Mouse (Mus musculus) CH12.LX (cell line): ENCODE measurements at regions not wholly inside any gene's neighbourhood (a gene's known extent, or its start where the extent isn't known, plus 50 kb on each side); places are given as distances from the start of the nearest gene placed in this dataset.

ENCODE experiments used
- DNase-seq: peaks from one replicate; pipeline ENCODE4 v3.0.0-alpha.2; 2013; ENCODE audit errors: extremely low read depth
- H3K27ac ChIP-seq: 2 replicates; pipeline ENCODE4 v1.5.1; 2012; ENCODE audit warnings: low read depth, mild to moderate bottlenecking, control low read depth, moderate library complexity; ENCODE audit not compliant: insufficient read depth
- H3K27me3 ChIP-seq: replicated peaks from 2 replicates; pipeline ENCODE3; 2012; ENCODE audit warnings: inconsistent platforms
- H3K36me3 ChIP-seq, 2 experiments: replicated peaks in 1 of 2; 2 replicates each; pipeline versions ENCODE3 to v1.6.1; 2012; ENCODE audit warnings: inconsistent platforms in 1 of 2, low read length in 1 of 2, mild to moderate bottlenecking in 1 of 2, mixed read lengths in 1 of 2, moderate library complexity in 1 of 2; ENCODE audit not compliant: control insufficient read depth in 1 of 2, insufficient read depth in 1 of 2
- H3K4me1 ChIP-seq, 2 experiments: 2 replicates each; pipeline ENCODE4 v1.6.1; 2012; ENCODE audit warnings: inconsistent platforms in 1 of 2, moderate library complexity in 1 of 2; ENCODE audit not compliant: insufficient read depth in 2 of 2, control insufficient read depth in 1 of 2
- H3K4me2 ChIP-seq: 2 replicates; pipeline ENCODE4 v1.6.1; 2012; ENCODE audit warnings: low read depth, mild to moderate bottlenecking, control low read depth; ENCODE audit not compliant: poor library complexity, insufficient read depth, severe bottlenecking
- H3K4me3 ChIP-seq, 3 experiments: fragments of 150-350 bp in 1 of 3; sonication (generic) in 1 of 3; replicated peaks in 1 of 3; 2 replicates each; pipeline versions ENCODE3 to v1.5.1; 2011 to 2012; ENCODE audit warnings: low read depth in 2 of 3, low read length in 2 of 3, mild to moderate bottlenecking in 2 of 3, moderate library complexity in 2 of 3, control low read depth in 1 of 3, improper control_type of control experiment in 1 of 3, inconsistent platforms in 1 of 3, mixed read lengths in 1 of 3; ENCODE audit not compliant: poor library complexity in 1 of 3
- H3K79me2 ChIP-seq: replicated peaks from 2 replicates; pipeline ENCODE4 v1.6.1; 2012; ENCODE audit warnings: mild to moderate bottlenecking, moderate library complexity; ENCODE audit not compliant: control insufficient read depth, poor library complexity, insufficient read depth, severe bottlenecking; ENCODE audit errors: extremely low read depth
- H3K9ac ChIP-seq: 2 replicates; pipeline ENCODE4 v1.6.1; 2012; ENCODE audit warnings: low read depth, mild to moderate bottlenecking, control low read depth, moderate library complexity; ENCODE audit not compliant: insufficient read depth
- H3K9me3 ChIP-seq: replicated peaks from 2 replicates; pipeline ENCODE3; 2012; ENCODE audit warnings: low read length, inconsistent platforms, mixed read lengths
- E2F4 ChIP-seq: IDR thresholded peaks from 2 replicates; pipeline ENCODE4 v1.6.1; 2011; ENCODE audit warnings: low read depth, low read length, improper control_type of control experiment; ENCODE audit not compliant: insufficient replicate concordance
- EP300 ChIP-seq: IDR thresholded peaks from 2 replicates; pipeline ENCODE4 v1.6.1; 2011; ENCODE audit warnings: low read length, improper control_type of control experiment
- HCFC1 ChIP-seq: IDR thresholded peaks from 2 replicates; pipeline ENCODE4 v1.6.1; 2012; ENCODE audit warnings: low read depth, mild to moderate bottlenecking, inconsistent platforms, low read length, improper control_type of control experiment
- IRF4 ChIP-seq: IDR thresholded peaks from 2 replicates; pipeline ENCODE4 v1.6.1; 2014; ENCODE audit warnings: low read depth, mild to moderate bottlenecking, inconsistent platforms, low read length, improper control_type of control experiment
- JUN ChIP-seq: IDR thresholded peaks from 2 replicates; pipeline ENCODE4 v1.6.1; 2011; ENCODE audit warnings: low read depth, mild to moderate bottlenecking, low read length, improper control_type of control experiment, moderate library complexity; ENCODE audit not compliant: insufficient read depth
- JUND ChIP-seq: conservative IDR thresholded peaks from 2 replicates; pipeline ENCODE4 v1.6.1; 2011; ENCODE audit warnings: low read depth, low read length, improper control_type of control experiment
- MAFK ChIP-seq: IDR thresholded peaks from 2 replicates; pipeline ENCODE4 v1.6.1; 2011; ENCODE audit warnings: low read length, improper control_type of control experiment; ENCODE audit not compliant: insufficient replicate concordance
- MAX ChIP-seq: IDR thresholded peaks from 2 replicates; pipeline ENCODE4 v1.6.1; 2011; ENCODE audit warnings: low read length, improper control_type of control experiment
- MAZ ChIP-seq: IDR thresholded peaks from 2 replicates; pipeline ENCODE4 v1.6.1; 2012; ENCODE audit warnings: low read depth, mild to moderate bottlenecking, inconsistent platforms, low read length, improper control_type of control experiment, moderate library complexity
- MYC ChIP-seq: IDR thresholded peaks from 2 replicates; pipeline ENCODE4 v1.6.1; 2011; ENCODE audit warnings: low read depth, mild to moderate bottlenecking, improper control_type of control experiment, low read length
- NELFE ChIP-seq: IDR thresholded peaks from 2 replicates; pipeline ENCODE4 v1.6.1; 2011; ENCODE audit warnings: low read depth, low read length, improper control_type of control experiment
- PAX5 ChIP-seq: IDR thresholded peaks from 2 replicates; pipeline ENCODE4 v1.6.1; 2012; ENCODE audit warnings: low read length, inconsistent platforms, mixed read lengths
- POLR2A ChIP-seq: IDR thresholded peaks from 2 replicates; pipeline ENCODE4 v1.6.1; 2011; ENCODE audit warnings: low read depth, mild to moderate bottlenecking, improper control_type of control experiment, low read length
- TBP ChIP-seq: conservative IDR thresholded peaks from 2 replicates; pipeline ENCODE4 v1.6.1; 2011; ENCODE audit warnings: low read depth, low read length, improper control_type of control experiment
- UBTF ChIP-seq: IDR thresholded peaks from 2 replicates; pipeline ENCODE4 v1.6.1; 2012; ENCODE audit warnings: low read depth, mild to moderate bottlenecking, inconsistent platforms, low read length, improper control_type of control experiment, moderate library complexity
- ZC3H11A ChIP-seq: IDR thresholded peaks from 2 replicates; pipeline ENCODE4 v1.6.1; 2012; ENCODE audit warnings: low read depth, mild to moderate bottlenecking, inconsistent platforms, low read length, improper control_type of control experiment
- ZNF384 ChIP-seq: IDR thresholded peaks from 2 replicates; pipeline ENCODE4 v1.6.1; 2012; ENCODE audit warnings: low read depth, low read length, improper control_type of control experiment, inconsistent platforms
- dilution Hi-C: fragments of 300-500 bp; cut with MboI; formaldehyde crosslinking; loops from 2 replicates; pipeline ENCODE4 v1.14.3; 2020; ENCODE audit warnings: low sequenced_read_pairs; ENCODE audit not compliant: extremely low pct_unique_long_range_greater_than_20kb, extremely low pct_ligation_motif_present
- in situ Hi-C: fragments of 300-500 bp; cut with MboI; formaldehyde crosslinking; loops from 3 replicates; pipeline ENCODE4 v1.14.3; 2019; ENCODE audit warnings: low sequenced_read_pairs, low pct_ligation_motif_present, low pct_unique_long_range_greater_than_20kb, mixed read lengths

GRCm38 (mm10) chrX:129102285-129102684 lies 647.3 kb upstream of the Diaph2 start:
- DNase-seq = no peak
- in situ Hi-C loops (no loop called here), dilution Hi-C loops (no loop called here)
- no peaks in the 10 kb centered on the region for H3K79me2 ChIP-seq
- H3K4me1 ChIP-seq = no peaks in the 10 kb centered on the region
- H3K9ac ChIP-seq = no peak overlapping the region
- H3K36me3 ChIP-seq = no peaks in the 10 kb centered on the region
- peaks cover 3% of the 10 kb centered on the region for H3K9me3 ChIP-seq
- TF ChIP-seq MYC (no peak), TBP (no peak), ZC3H11A (no peak), MAFK (no peak), JUND (no peak), JUN (no peak), MAZ (no peak), NELFE (no peak), E2F4 (no peak), HCFC1 (no peak), ZNF384 (no peak), PAX5 (no peak), POLR2A (no peak), IRF4 (no peak)
- no peaks in the 10 kb centered on the region for H3K27me3 ChIP-seq
- no peak overlapping the region for H3K4me3 ChIP-seq
- no peak overlapping the region for H3K27ac ChIP-seq
- no peak overlapping the region for H3K4me2 ChIP-seq

DNA sequence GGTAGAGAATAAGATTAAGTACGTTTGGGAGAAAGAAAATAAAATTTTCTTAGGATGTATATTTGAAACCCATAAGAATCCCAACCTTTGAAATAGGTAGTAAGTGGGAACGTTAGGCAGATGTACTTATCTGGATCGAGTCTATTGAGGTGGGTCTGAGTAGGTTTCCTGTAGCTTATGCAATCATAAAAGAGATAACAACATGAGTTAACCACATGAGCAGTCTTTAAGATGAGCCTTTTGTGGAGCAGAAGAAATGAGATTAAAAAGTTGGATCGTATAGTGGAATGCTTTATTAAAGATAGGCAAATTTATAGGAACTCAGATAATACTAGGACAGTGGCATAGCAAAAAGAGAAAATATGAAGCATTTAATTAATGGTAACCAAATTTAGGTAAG lies 646.3 kb upstream of the Diaph2 start:
- in situ Hi-C loops = no loop called here
- Histone ChIP-seq H3K9ac (no peak overlapping the region), H3K4me3 (no peak overlapping the region), H3K79me2 (no peaks in the 10 kb centered on the region), H3K27ac (no peak overlapping the region), H3K27me3 (no peaks in the 10 kb centered on the region), H3K4me1 (no peaks in the 10 kb centered on the region), H3K4me2 (no peak overlapping the region), H3K9me3 (peaks cover 3% of the 10 kb centered on the region), H3K36me3 (no peaks in the 10 kb centered on the region)
- TF ChIP-seq EP300 = no peak
- no peak for TF ChIP-seq MAX
- TF ChIP-seq UBTF = no peak
- no peak for DNase-seq
- dilution Hi-C loops = no loop called here
